Mouse (Mus musculus): ENCODE data around the gene Renbp. TPM values are rescaled to one million over a fixed set of nuclear protein-coding genes. Genes with fewer than 3 reads are reported as not detected.

Gene Renbp
- polyA plus RNA-seq, 1 experiment from 2014 or later = 33.6 TPM

DNA sequence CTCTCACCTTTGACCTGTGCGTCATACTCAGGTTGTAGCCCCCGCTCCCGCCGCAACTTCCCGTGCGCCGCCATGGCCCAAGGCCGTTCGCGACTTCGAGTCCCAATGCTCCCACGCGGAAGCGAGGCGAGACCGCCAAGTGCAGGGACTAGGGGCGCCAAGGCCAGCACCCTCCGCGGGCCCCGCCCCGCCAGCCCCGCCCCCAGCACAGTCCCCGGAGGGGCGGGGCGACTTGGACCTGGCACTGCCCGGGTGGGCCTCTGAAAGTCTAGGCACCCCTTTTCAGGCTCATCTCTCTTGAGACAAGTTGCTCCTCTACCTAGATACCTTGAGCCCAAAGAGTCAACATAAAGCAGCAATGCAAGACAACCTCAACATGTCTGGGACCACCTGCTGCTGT, 19.5 kb downstream of the Renbp start:
- Histone ChIP-seq H3K4me2 (peak overlapping the region; percentile 51), H3K9me3 (ENCODE audit: low read depth, low read length) (no peaks in the 10 kb centered on the region), H3K9ac (no peak overlapping the region), H3K36me3 (ENCODE audit: insufficient read depth) (no peaks in the 10 kb centered on the region), H3K27ac (ENCODE audit: low read depth) (no peak overlapping the region), H3K4me3 (ENCODE audit: low read depth, low read length) (0 out of 2 replicates have a peak overlapping the region, but pooled peaks have one; percentile 9), H3K4me1 (ENCODE audit: insufficient read depth) (no peaks in the 10 kb centered on the region), H3K27me3 (ENCODE audit: insufficient read depth, low read length) (no peaks in the 10 kb centered on the region)
- 27% methylated on average over 26 of the region's 26 CpGs for WGBS
- no peak for TF ChIP-seq CTCF (IDR thresholded peaks at IDR 0.05; ENCODE audit: low read depth)
- ATAC-seq (ENCODE audit: insufficient read depth) (no peak), DNase-seq (no peak)

DNA sequence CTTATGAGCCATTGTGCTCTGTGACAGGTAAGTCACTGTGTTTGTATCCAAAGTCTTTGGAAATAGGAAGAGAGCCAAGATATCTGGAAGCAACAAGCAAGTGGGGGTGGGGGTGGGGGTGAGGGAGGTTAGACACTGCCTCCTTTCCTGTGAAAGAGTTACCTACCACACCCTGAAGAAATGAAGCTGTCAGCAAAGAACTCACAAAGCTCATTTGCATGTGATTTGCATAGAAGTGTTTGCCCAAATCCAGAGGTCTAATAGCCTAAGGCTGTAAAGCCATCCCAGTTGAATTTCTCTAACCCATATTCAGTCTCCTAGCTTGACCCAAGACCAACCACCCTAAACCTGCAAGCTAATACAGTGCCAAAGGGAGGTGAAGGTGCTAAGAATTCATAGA, 20.2 kb downstream of the Renbp start:
- Histone ChIP-seq H3K36me3 (ENCODE audit: insufficient read depth) (no peaks in the 10 kb centered on the region), H3K4me2 (peak overlapping the region; percentile 51; the same call in 1 of the 2 replicates), H3K27ac (ENCODE audit: low read depth) (no peak overlapping the region), H3K4me3 (ENCODE audit: low read depth, low read length) (0 out of 2 replicates have a peak overlapping the region, but pooled peaks have one; percentile 9), H3K4me1 (ENCODE audit: insufficient read depth) (no peaks in the 10 kb centered on the region), H3K9me3 (ENCODE audit: low read depth, low read length) (no peaks in the 10 kb centered on the region), H3K27me3 (ENCODE audit: insufficient read depth, low read length) (no peaks in the 10 kb centered on the region), H3K9ac (no peak overlapping the region)
- ATAC-seq (ENCODE audit: insufficient read depth) = no peak
- no peak for TF ChIP-seq CTCF (IDR thresholded peaks at IDR 0.05; ENCODE audit: low read depth)
- no peak for DNase-seq

DNA sequence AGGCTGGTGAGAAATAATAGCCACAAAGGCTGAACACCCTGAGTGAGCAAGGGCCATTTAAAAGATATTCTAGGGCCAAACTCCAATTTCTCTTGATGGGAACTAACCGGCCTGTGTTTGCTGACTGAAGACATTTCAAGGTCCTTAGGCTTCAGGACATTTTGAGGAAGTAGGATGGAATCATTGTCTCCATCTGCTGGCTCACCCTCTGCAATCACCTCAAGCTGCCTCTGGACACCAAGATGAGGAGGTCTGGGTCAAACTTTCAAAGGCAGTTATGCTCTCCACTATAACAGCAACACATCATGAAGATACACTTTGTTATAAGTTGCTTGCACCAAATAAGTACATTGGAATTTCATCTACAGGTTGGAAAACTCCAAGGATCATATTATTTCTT, 20.6 kb downstream of the Renbp start:
- Histone ChIP-seq H3K4me1 (ENCODE audit: insufficient read depth) (no peaks in the 10 kb centered on the region), H3K9ac (no peak overlapping the region), H3K27me3 (ENCODE audit: insufficient read depth, low read length) (no peaks in the 10 kb centered on the region), H3K4me3 (ENCODE audit: low read depth, low read length) (no peak overlapping the region), H3K27ac (ENCODE audit: low read depth) (no peak overlapping the region), H3K36me3 (ENCODE audit: insufficient read depth) (no peaks in the 10 kb centered on the region), H3K9me3 (ENCODE audit: low read depth, low read length) (no peaks in the 10 kb centered on the region), H3K4me2 (no peak overlapping the region)
- 78% methylated on average over 1 of the region's 1 CpGs for WGBS
- no peak for ATAC-seq (ENCODE audit: insufficient read depth)
- DNase-seq = no peak
- no peak for TF ChIP-seq CTCF (IDR thresholded peaks at IDR 0.05; ENCODE audit: low read depth)

DNA sequence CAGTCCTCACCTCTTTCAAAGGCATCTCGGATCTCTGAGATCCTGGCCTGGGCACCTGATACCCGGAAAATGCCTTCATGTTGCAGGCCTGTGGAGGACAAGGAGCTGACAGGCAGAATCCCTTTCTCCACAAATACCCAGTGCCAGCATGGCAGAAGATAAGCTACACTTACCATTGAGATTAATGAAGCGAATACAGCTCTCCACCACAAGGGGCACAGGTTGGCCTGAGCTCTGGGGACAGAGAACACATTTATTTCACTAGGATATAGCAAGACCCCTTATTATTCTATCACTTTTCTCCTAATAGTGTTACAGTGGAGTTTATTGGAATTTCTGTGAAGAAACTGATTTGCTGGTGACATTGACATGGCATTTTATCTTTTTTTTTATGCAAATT, 32.7 kb downstream of the Renbp start:
- ATAC-seq (ENCODE audit: insufficient read depth) (no peak), DNase-seq (no peak)
- no peaks in the 10 kb centered on the region for H3K9me3 ChIP-seq (ENCODE audit: low read depth, low read length)
- 0 out of 2 replicates have a peak, but pooled peaks have one; percentile 32 for TF ChIP-seq CTCF (IDR thresholded peaks at IDR 0.05; ENCODE audit: low read depth)
- H3K4me2 ChIP-seq = no peak overlapping the region
- H3K4me3 ChIP-seq (ENCODE audit: low read depth, low read length) = no peak overlapping the region
- H3K9ac ChIP-seq = no peak overlapping the region
- WGBS = 62% methylated on average over 3 of the region's 3 CpGs
- H3K27ac ChIP-seq (ENCODE audit: low read depth) = no peak overlapping the region
- H3K27me3 ChIP-seq (ENCODE audit: insufficient read depth, low read length) = no peaks in the 10 kb centered on the region
- H3K36me3 ChIP-seq (ENCODE audit: insufficient read depth) = no peaks in the 10 kb centered on the region
- no peaks in the 10 kb centered on the region for H3K4me1 ChIP-seq (ENCODE audit: insufficient read depth)

DNA sequence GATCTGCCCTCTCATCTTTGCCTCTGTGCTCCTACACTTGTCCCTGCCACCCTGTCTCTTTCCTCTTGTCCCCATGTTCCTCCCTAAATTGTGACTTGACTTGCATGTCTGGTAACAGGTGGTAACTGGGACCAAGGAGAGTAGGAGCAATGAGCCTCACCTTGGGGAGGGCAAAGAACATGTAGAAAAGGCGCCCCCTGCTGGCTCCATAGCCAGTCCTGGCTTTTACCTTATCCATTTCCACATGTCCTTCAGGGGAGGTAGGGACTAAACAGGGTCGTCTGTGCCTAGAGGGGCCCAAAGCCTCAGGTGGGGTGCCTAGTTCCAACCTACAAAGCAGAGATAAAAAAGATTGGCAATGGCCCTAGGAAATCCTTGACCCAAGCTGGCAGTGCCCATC, 34.9 kb downstream of the Renbp start, which contains the start of gene L1cam:
Gene L1cam, minus strand, starts transcription at position 387 of the 400 bp plus-strand sequence.
- H3K36me3 ChIP-seq (ENCODE audit: insufficient read depth) = no peaks in the 10 kb centered on the region
- no peak within 1 kb of the TSS for H3K4me3 ChIP-seq (ENCODE audit: low read depth, low read length)
- no peak within 1 kb of the TSS for H3K9ac ChIP-seq
- no peak within 1 kb of the TSS for H3K27ac ChIP-seq (ENCODE audit: low read depth)
- H3K4me1 ChIP-seq (ENCODE audit: insufficient read depth) = no peaks in the 10 kb centered on the region
- ATAC-seq (ENCODE audit: insufficient read depth) (no peak), DNase-seq (peak; percentile 44)
- H3K27me3 ChIP-seq (ENCODE audit: insufficient read depth, low read length) = no peaks in the 10 kb centered on the region
- WGBS = 0% methylated on average over 2 of the region's 2 CpGs
- no peaks in the 10 kb centered on the region for H3K9me3 ChIP-seq (ENCODE audit: low read depth, low read length)
- H3K4me2 ChIP-seq = no peak within 1 kb of the TSS
- TF ChIP-seq CTCF (IDR thresholded peaks at IDR 0.05; ENCODE audit: low read depth) = peak; percentile 54

DNA sequence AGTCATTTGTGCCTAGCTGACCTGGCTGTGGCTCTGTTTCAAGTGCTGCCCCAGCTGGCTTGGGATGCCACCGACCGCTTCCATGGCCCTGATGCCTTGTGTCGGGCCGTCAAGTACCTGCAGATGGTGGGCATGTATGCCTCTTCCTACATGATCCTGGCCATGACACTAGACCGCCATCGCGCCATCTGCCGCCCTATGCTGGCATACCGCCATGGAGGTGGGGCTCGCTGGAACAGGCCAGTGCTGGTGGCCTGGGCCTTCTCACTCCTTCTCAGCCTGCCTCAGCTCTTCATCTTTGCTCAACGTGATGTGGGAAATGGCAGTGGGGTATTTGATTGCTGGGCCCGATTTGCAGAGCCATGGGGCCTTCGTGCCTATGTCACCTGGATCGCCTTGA, 37.8 kb downstream of the Renbp start:
- no peaks in the 10 kb centered on the region for H3K9me3 ChIP-seq (ENCODE audit: low read depth, low read length)
- no peaks in the 10 kb centered on the region for H3K27me3 ChIP-seq (ENCODE audit: insufficient read depth, low read length)
- no peak for TF ChIP-seq CTCF (IDR thresholded peaks at IDR 0.05; ENCODE audit: low read depth)
- H3K4me3 ChIP-seq (ENCODE audit: low read depth, low read length) = no peak overlapping the region
- H3K36me3 ChIP-seq (ENCODE audit: insufficient read depth) = no peaks in the 10 kb centered on the region
- WGBS = 82% methylated on average over 14 of the region's 14 CpGs
- no peaks in the 10 kb centered on the region for H3K4me1 ChIP-seq (ENCODE audit: insufficient read depth)
- H3K4me2 ChIP-seq = no peak overlapping the region
- H3K9ac ChIP-seq = no peak overlapping the region
- DNase-seq = no peak
- ATAC-seq (ENCODE audit: insufficient read depth) = no peak
- H3K27ac ChIP-seq (ENCODE audit: low read depth) = no peak overlapping the region

DNA sequence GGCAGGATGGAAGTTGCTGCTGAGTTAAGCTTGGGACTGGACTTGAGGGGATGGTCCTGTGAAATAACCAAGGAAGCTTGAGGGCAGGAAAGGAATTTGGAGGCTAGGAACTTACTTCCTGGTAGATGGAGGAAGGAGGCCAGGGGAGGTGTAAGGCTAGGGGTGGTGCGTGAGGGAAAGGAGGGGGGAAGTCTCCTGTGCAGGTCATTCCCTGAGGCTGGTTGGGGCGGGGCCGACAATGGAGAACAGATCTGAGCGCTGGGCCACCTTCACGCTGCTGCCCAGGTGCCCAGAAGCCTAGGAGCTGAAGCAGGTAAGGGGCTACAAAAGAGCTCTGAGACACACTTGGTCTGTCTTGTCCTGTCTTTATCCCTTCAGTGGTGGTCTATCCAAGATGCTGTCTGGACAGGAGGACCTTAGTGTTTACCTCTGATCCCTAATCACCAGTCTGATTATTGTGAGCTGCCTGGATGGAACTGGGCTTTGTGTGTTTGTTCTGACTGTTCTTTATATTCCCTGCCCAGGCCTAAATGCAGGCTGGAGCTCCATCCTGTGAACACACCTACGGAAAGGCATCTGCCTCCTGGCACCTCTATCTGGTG, 39.0 kb downstream of the Renbp start, which contains the start of gene Avpr2:
Gene Avpr2, plus strand, starts transcription at position 552 of the 602 bp plus-strand sequence.
- DNase-seq = no peak
- no peak within 1 kb of the TSS for H3K4me3 ChIP-seq (ENCODE audit: low read depth, low read length)
- H3K9me3 ChIP-seq (ENCODE audit: low read depth, low read length) = no peaks in the 10 kb centered on the region
- no peaks in the 10 kb centered on the region for H3K36me3 ChIP-seq (ENCODE audit: insufficient read depth)
- no peaks in the 10 kb centered on the region for H3K4me1 ChIP-seq (ENCODE audit: insufficient read depth)
- no peak for ATAC-seq (ENCODE audit: insufficient read depth)
- no peaks in the 10 kb centered on the region for H3K27me3 ChIP-seq (ENCODE audit: insufficient read depth, low read length)
- 64% methylated on average over 6 of the region's 6 CpGs for WGBS
- no peak for TF ChIP-seq CTCF (IDR thresholded peaks at IDR 0.05; ENCODE audit: low read depth)
- H3K4me2 ChIP-seq = no peak within 1 kb of the TSS
- no peak within 1 kb of the TSS for H3K9ac ChIP-seq
- no peak within 1 kb of the TSS for H3K27ac ChIP-seq (ENCODE audit: low read depth)

Data from lung, embryonic 14.5 days (tissue).